Mouse (Mus musculus) spleen, adult 2 months (tissue): ENCODE results near the gene Thap7.

Experiments used
- CTCF ChIP-seq: fragments of 200-500 bp; IDR thresholded peaks from 2 replicates; pipeline ENCODE4 v1.5.1; 2011; ENCODE audit warnings: mild to moderate bottlenecking, inconsistent platforms; ENCODE audit not compliant: insufficient read depth, insufficient read length, insufficient replicate concordance; ENCODE audit errors: extremely low read depth
- POLR2A ChIP-seq: fragments of 200-500 bp; IDR thresholded peaks from 2 replicates; pipeline ENCODE4 v1.6.1; 2011; ENCODE audit warnings: low read depth, low read length, inconsistent platforms

GRCm38 (mm10) chr16:17491154-17491553, 39.8 kb downstream of the Thap7 start:
- TF ChIP-seq CTCF (no peak), POLR2A (no peak)
